Comparison of ENCODE assay signal across 11 mouse cellular contexts in the genomic region with DNA sequence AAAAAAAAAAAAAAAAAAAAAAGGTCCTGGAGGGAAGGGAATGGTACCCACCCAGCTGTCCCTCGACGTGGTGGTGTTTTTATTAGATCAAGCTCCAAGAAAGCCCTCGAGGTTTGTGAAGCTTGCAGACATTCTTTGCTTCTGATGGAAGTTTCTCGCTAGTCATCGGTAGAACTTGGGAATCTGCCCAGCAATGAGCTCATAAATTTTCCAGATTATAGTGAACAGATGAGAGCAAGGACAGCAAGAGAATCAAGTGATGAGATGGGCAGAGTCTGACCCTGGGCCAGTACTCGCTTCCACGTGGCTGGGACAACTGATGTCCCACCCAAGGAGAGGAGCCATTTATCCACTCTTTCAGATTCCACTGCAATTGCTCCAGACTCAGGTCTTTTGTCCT.
DNase-seq lines count a peak whose midpoint lies in the region; ATAC-seq and TF ChIP-seq lines count a peak whose summit lies in the region.
"Had no signal": no experiment of that assay in that cellular context is flagged by ENCODE, and none has a peak within 500 bp of the region (broad histone marks: within the 10 kb centered on the region; RNA-seq: fewer than 3 reads in every experiment).

No protein-coding gene starts in this region.

- 51% methylated on average over 7 of the region's 7 CpGs for WGBS in kidney, embryonic 16.5 days

- no peak overlapping the region for H3K27ac ChIP-seq in kidney, embryonic 16.5 days (ENCODE audit: low read length)
- H3K27ac ChIP-seq: limb, embryonic 12.5 days; midbrain, embryonic 12.5 days had no signal

- no peak for TF ChIP-seq CTCF in brain, embryonic 14.5 days (IDR thresholded peaks at IDR 0.05; ENCODE audit: borderline replicate concordance, extremely low read depth, insufficient read depth, insufficient read length)

- no peak overlapping the region for H3K9ac ChIP-seq in kidney, embryonic 16.5 days (replicated peaks; ENCODE audit: low read length)
- H3K9ac ChIP-seq: limb, embryonic 12.5 days; midbrain, embryonic 12.5 days had no signal

- H3K27me3 ChIP-seq in kidney, embryonic 16.5 days (ENCODE audit: insufficient read depth, low read length): no peaks in the 10 kb centered on the region
- H3K27me3 ChIP-seq: limb, embryonic 12.5 days; midbrain, embryonic 12.5 days had no signal

- no peak for ATAC-seq in kidney, embryonic 16.5 days (ENCODE audit: low FRiP score, low TSS enrichment)

- no peaks in the 10 kb centered on the region for H3K4me1 ChIP-seq in kidney, embryonic 16.5 days (ENCODE audit: insufficient read depth, low read length)
- H3K4me1 ChIP-seq: midbrain, embryonic 12.5 days had no signal

- no peak for TF ChIP-seq POLR2A in brain, embryonic 14.5 days (IDR thresholded peaks at IDR 0.05; ENCODE audit: borderline replicate concordance, extremely low read depth, insufficient read depth, insufficient read length, poor library complexity, severe bottlenecking)

- no peak overlapping the region for H3K4me2 ChIP-seq in kidney, embryonic 16.5 days (replicated peaks; ENCODE audit: low read depth, low read length)
- H3K4me2 ChIP-seq: limb, embryonic 12.5 days; midbrain, embryonic 12.5 days had no signal

- H3K4me3 ChIP-seq in kidney, embryonic 16.5 days (ENCODE audit: low read length): no peak overlapping the region
- H3K4me3 ChIP-seq: limb, embryonic 12.5 days; midbrain, embryonic 12.5 days had no signal

- peak; percentile 14 for DNase-seq in kidney, adult 9 months
- peak; percentile 58 for DNase-seq in ovary, adult 18-20 months (ENCODE audit: low spot score)
- no peak for DNase-seq in ovary, postnatal 10 days (ENCODE audit: low spot score)
- peak; percentile 10 for DNase-seq in brain, embryonic 14.5 days (ENCODE audit: low read depth)
- DNase-seq in lung, postnatal 14 days: peak; percentile 11
- DNase-seq in yolk sac, embryonic 10.5 days (ENCODE audit: low spot score): no peak
- no peak for DNase-seq in natural killer cell, adult 2 months (ENCODE audit: low spot score in 2 of 2)
- DNase-seq: cerebellum, adult 9-11 months had no signal

- no peaks in the 10 kb centered on the region for H3K36me3 ChIP-seq in kidney, embryonic 16.5 days (ENCODE audit: insufficient read depth, low read length)
- H3K36me3 ChIP-seq: limb, embryonic 12.5 days; midbrain, embryonic 12.5 days had no signal

- H3K9me3 ChIP-seq in kidney, embryonic 16.5 days (ENCODE audit: low read length): no peaks in the 10 kb centered on the region
- H3K9me3 ChIP-seq: limb, embryonic 12.5 days; midbrain, embryonic 12.5 days had no signal

Comparison
In these comparisons a context has a peak if more than half of its experiments do, and no peak if none do; other contexts are left out.
1. DNase-seq: peak in kidney, adult 9 months (single experiment), ovary, adult 18-20 months (single experiment), brain, embryonic 14.5 days (single experiment) and lung, postnatal 14 days (single experiment); none in ovary, postnatal 10 days (single experiment), yolk sac, embryonic 10.5 days (single experiment) and natural killer cell, adult 2 months (0 of 2).